Mouse (Mus musculus) thymus, postnatal 10 days (tissue): ENCODE data around the gene Fga.

Experiments
- DNase-seq, 2 experiments: peaks; one replicate each; pipeline ENCODE4 v3.0.0; 2021; ENCODE audit warnings: low spot score in 2 of 2

The Fga gene

GRCm38 (mm10) chr3:83027546-83028251 is 1.8 kb downstream of the Fga start:
- no peak for DNase-seq

DNA sequence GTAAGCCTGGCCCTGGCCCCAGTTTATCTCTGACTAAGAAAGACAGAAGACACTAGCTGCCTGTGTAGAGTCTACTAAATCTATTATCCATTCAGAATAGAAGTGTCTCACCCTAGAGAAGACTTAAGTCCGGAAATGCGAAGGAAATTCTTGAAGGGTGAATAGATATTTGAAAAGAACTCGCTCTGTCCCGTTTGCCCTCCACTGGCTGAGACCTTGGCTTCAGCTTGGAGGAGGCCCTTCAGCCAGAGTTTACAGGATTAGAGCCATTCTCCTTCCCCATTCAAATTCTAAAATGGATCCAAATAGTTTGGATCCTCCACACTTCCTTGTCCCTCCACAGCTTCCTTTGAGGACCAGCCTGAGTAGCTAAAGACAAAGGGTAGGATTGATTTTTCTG is 4.5 kb downstream of the Fga start:
- no peak for DNase-seq

GRCm38 (mm10) chr3:83032746-83033308 is 7.0 kb downstream of the Fga start:
- DNase-seq, result no peak

- DNase-seq, result no peak
These were observed 7.9 kb downstream of the Fga start for GRCm38 (mm10) chr3:83033801-83034200.

DNA sequence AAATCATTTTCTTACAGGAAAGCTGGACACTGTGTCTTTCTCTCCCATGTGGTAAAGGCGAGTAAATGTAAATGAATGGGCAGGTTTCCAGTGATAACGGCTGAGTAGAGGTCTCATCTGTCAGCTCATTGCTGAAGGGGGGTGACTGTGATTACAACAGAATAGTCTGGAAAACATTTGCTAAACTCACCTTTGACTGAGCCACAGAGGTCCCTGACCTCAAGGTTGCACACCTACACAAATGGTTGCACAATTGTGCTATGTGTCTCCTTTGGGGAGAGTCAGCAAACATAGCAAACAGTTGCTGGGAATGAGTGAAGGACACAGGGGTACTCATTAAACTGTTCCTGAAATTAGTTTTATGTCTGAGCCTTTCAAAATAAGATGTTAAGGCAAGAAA is 13.0 kb downstream of the Fga start:
- no peak for DNase-seq

GRCm38 (mm10) chr3:83039666-83040065 is 13.8 kb downstream of the Fga start:
- no peak for DNase-seq

- no peak for DNase-seq
These were observed 16.6 kb downstream of the Fga start for GRCm38 (mm10) chr3:83042451-83042850.

DNA sequence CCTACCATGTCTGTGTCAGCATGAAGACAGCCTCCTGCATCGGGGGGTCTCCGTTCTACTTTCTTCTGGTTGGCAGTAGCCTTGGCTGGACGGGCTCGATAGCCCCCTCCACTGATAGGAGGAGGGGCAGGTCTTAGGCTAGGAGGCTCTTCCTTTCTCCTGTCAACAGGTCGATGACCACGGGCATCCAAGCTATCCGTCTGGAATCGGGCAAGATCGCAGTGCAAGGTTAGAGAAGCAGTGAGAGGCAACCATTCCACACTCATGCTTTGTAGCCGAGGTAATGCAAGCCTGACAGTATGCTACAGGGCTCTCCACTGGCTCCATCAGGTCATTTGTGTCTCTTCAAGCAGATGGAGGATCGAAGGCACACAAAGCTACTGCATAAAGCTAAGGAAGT is 20.8 kb downstream of the Fga start:
- DNase-seq, result no peak

GRCm38 (mm10) chr3:83049680-83050079 is 23.8 kb downstream of the Fga start, which contains the start of gene Fgb:
Gene Fgb, minus strand, starts transcription at chr3:83049863.
- DNase-seq, result no peak

DNA sequence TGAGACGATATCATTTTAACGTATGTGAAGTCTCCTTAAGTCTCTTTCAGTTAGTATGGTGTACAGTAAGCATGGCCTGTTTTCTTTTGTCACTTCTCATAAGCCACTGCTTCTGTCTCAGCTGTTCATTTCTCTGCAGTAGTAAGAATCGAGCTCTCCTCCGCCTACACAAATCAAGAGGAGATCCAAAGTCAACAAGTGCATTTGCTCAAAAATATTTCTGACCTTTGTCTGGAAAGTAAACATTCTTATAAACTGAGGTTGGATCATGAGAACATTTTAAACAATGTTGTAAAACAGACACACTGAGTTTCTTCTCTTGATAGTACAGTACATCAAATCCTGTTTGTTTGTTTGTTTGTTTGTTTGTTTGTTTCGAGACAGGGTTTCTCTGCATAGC is 24.8 kb downstream of the Fga start:
- DNase-seq, result no peak

DNA sequence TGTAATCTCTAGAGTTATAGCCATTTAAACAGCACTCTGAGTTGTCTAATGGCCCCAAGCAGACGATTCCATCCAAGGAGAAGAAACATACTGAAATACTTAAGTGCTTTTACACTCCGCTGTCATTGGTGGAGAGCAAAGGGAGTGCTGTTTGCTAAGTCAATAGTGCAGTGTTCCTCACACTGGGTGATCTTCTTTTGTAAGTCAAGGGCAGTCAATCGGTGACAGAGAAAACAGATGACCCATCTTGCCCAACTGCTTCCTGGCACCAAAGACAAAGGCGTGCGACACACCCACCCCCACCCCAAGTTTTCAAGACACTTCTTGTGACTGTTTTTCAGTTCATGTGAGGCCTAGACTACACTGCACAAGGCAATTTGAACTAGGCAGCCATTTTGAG is 26.2 kb downstream of the Fga start:
- no peak for DNase-seq

DNA sequence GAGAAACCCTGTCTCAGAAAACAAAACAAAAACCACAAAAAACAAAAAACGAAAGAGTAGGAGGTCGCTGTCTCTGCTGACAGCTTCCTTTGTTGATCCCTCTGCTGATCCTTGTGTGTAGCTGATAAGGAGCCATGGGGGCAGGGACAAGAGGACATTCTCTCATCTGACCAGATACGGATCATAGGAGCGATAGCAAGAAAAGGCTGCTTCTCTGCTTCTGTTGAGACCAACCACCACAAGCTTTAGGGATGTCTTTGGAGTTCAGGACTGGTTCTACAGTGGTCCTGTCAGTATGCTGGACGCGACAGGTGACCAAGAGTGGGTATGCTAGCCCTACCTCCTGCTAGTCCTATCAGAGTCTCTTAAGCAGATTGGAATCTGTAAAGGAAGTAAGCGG is 27.2 kb downstream of the Fga start:
- no peak for DNase-seq

DNA sequence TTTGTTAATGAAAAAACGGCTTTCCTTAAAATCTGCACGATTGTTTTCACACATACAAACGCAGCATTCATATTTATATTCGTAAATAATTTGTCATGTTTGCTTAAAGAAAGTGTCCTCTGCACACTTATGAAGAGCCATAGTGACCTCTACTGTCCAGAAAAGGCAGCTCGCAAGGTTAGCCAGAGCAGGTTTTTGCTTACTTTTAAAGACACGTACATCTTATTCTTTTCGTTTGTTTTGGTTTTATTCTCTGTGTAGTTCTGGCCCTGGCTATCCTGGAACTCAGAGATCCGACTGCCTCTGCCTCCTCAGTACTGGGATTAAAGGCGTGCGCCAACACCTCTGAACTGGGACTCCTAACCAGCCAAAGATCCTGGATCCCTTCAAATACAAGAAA is 27.9 kb downstream of the Fga start:
- no peak for DNase-seq

GRCm38 (mm10) chr3:83054759-83055158 is 28.9 kb downstream of the Fga start:
- DNase-seq, result no peak

DNA sequence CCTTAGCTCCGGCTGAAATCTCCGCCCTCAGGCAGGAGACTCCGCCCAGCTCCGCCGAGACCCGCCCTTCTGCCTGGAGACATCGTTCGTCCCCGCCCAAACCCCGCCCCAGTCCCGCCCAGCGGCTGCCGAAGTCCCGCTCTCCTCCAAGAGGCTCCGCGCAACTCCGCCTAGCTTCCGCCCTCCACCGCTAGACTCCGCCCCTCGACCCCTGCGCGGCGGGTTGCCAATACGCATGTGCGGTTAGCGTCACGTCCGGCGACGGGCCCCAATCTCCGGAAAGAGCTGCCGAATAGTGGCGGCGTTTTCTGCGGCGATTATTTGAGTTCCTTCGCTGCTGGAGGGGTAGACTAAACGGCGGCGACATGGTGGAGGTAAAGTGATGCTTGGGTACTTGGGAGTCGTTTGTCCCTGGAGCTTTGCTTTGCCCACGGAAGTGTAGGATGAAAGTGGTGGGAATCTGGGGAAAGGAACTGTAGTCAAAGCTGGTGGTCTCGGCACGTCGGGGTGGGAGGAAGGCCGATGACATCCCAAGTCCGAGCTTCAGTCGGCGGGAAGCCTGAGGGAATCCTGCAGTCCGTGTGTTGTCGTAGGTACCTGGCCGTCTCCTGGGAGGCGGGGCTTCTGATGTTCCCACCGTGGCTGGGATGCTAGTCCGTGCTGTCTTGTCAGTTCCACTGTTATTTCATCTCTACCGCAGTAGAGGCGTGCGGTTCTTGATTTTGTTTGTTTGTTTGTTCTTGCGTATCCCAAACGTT is 29.6 kb downstream of the Fga start, which contains the start of gene Plrg1:
Plrg1 (plus strand) TSS at position 242 of the 758 bp plus-strand sequence.
- DNase-seq, result peak; percentile 97 to 98

DNA sequence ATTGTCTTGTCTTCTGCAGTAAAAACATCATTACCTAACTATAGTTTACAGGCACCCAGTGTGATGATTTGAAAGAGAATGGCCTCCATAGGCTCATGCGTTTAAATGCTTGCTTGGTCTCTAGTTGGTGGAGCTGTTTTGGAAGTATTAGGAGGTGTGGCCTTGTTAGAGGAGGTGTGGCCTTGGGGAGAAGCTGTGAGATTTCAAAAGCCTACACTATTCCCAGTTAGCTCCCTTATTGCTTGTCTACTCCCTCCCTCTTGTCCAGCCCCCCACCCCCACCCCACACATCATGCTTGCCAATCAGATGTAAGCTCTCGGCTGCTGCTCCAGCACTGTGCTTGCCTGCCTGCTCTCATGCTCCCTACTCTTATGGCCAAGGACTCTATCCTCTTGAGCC is 31.2 kb downstream of the Fga start:
- no peak for DNase-seq

DNA sequence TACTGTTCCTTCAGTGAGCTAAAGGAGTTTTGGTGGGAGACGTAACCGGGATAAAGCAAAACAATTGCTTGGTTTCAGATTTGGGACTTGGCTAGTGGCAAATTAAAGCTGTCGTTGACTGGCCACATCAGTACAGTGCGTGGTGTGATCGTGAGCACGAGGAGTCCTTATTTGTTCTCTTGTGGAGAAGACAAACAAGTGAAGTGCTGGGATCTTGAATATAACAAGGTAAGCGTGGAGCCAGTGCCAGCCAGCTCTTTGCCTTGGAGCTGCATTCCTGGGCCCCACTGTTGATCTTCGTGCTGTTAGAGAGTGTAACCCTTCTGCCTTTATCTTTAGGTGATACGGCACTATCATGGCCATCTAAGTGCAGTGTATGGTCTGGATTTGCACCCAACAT is 42.0 kb downstream of the Fga start:
- no peak for DNase-seq

- no peak for DNase-seq
These were observed 43.0 kb downstream of the Fga start for GRCm38 (mm10) chr3:83068869-83069268.

DNA sequence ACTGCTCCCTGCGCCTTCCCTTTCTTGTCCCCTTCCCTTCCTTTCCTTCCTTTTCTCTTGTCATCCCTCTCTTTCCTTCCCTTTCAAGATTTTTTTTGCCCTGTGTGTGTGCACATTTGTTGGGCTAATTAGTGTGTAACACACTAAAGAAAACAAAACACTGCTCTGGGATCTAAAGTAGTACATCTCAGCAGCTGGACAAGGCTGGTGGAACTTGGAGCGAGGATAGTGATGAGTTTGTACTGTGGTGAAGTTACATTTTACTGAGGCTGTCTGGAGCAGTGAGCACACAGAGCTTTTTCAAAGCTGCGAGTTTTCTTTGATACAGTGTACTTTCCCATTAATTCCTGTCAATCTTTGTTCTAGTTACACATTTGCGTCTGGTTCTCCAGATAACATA is 44.4 kb downstream of the Fga start:
- DNase-seq, result no peak

GRCm38 (mm10) chr3:83076563-83076962 is 50.7 kb downstream of the Fga start:
- DNase-seq, result no peak

DNA sequence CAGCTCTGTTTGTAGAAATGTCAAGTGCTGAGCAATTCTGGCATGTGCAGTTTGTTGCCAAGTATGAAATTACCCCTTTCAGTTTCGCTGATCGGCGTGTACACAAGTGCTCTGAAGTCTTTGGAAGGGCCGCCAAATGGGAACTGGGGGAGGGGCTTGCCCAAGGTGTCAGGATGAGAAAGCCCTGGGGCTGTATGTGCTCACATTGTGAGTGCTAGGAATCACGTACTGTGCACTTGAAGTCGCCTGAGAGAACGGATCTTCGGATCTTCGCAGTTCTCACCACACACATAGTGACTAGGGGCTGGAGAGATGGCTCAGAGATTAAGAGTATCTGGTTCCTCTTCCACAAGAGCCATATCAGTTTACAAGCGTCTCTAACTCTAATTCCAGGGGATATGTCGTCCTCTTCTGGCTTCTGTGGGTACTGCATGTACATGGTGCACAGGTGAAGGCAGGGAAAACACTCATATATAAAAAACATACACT is 54.7 kb downstream of the Fga start:
- peak in 1 of 2 experiments; percentile 51 for DNase-seq
